In the genomic region with DNA sequence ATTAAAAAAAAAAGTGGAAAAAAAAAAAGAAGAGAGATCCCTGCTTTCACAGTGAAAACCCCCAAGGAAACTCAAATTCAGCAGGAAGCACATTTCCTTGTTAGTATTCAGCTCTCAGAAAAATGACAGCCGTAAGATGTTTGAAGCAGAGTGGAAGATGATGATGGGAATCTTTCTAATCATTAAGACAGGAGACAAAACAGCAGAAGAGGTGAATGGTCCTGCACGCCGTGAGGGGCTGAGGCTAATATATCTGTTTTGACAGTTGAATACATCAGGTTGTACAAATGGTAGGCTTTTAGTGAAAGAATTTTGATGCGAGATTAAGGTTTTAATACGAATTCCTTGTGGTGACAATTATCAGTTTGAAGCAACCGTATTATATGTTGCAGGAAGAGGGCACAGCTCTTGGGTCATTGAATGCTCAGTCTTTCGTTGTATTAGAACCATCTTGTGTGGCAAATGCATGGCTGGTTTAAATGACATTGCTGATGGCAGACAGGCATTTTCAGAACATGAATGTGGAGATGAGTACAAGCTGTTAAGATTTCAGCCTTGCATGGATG, we compare ENCODE assay signal across 29 mouse cellular contexts.
DNase-seq lines count a peak whose midpoint lies in the region; ATAC-seq lines count a peak whose summit lies in the region.
"Had no signal": no experiment of that assay in that cellular context is flagged by ENCODE, and none has a peak within 500 bp of the region (broad histone marks: within the 10 kb centered on the region; RNA-seq: fewer than 3 reads in every experiment).

No protein-coding gene starts in this region.

- H3K4me1 ChIP-seq in forebrain, embryonic 15.5 days: 0 out of 2 replicates have a peak, but pooled peaks cover 5% of the 10 kb centered on the region
- H3K4me1 ChIP-seq in forebrain, embryonic 10.5 days: peaks cover 7% of the 10 kb centered on the region
- peaks cover 29% of the 10 kb centered on the region for H3K4me1 ChIP-seq in neural tube, embryonic 13.5 days (replicated peaks)
- H3K4me1 ChIP-seq in midbrain, embryonic 13.5 days (replicated peaks): peaks cover 10% of the 10 kb centered on the region
- H3K4me1 ChIP-seq: embryonic facial prominence, embryonic 15.5 days; liver, embryonic 13.5 days; megakaryocyte, embryonic 14.5 days had no signal

- no peaks in the 10 kb centered on the region for H3K36me3 ChIP-seq in forebrain, embryonic 15.5 days
- H3K36me3 ChIP-seq in forebrain, embryonic 10.5 days (replicated peaks): no peaks in the 10 kb centered on the region
- no peaks in the 10 kb centered on the region for H3K36me3 ChIP-seq in neural tube, embryonic 13.5 days
- H3K36me3 ChIP-seq in midbrain, embryonic 13.5 days: no peaks in the 10 kb centered on the region
- H3K36me3 ChIP-seq: embryonic facial prominence, embryonic 15.5 days; G1E; liver, embryonic 13.5 days had no signal

- no peak overlapping the region for H3K9ac ChIP-seq in forebrain, embryonic 15.5 days (replicated peaks)
- no peak overlapping the region for H3K9ac ChIP-seq in neural tube, embryonic 13.5 days
- H3K9ac ChIP-seq in midbrain, embryonic 13.5 days (replicated peaks): no peak overlapping the region
- H3K9ac ChIP-seq: embryonic facial prominence, embryonic 15.5 days; liver, embryonic 13.5 days had no signal

- no peak for DNase-seq in forebrain, embryonic 10.5 days (ENCODE audit: extremely low spot score, low spot score)
- DNase-seq in neural tube, embryonic 10.5 days (ENCODE audit: extremely low spot score, low spot score): no peak
- DNase-seq in retina, postnatal 1 day: peak; percentile 51
- no peak for DNase-seq in urinary bladder, postnatal 36 days (ENCODE audit: low spot score in 2 of 2)
- no peak for DNase-seq in kidney, postnatal 4 days
- DNase-seq: adrenal gland, adult 2 months; B cell, adult 2 months; cerebellum, adult 18-20 months; cerebellum, postnatal 36 days; embryo, embryonic 11 days; gastrocnemius, postnatal 14 days; heart, adult 11 months; kidney, postnatal 36 days; liver, embryonic 13.5 days; lung, adult 2 months; right cerebral cortex, postnatal 14 days; thymus, adult 2 months; thymus, postnatal 4 days had no signal

- H3K4me3 ChIP-seq in forebrain, embryonic 15.5 days: no peak overlapping the region
- no peak overlapping the region for H3K4me3 ChIP-seq in forebrain, embryonic 10.5 days
- H3K4me3 ChIP-seq in neural tube, embryonic 13.5 days: no peak overlapping the region
- H3K4me3 ChIP-seq in midbrain, embryonic 13.5 days (replicated peaks): no peak overlapping the region
- H3K4me3 ChIP-seq: embryonic facial prominence, embryonic 15.5 days; liver, embryonic 13.5 days; megakaryocyte, embryonic 14.5 days had no signal

- no peaks in the 10 kb centered on the region for H3K9me3 ChIP-seq in forebrain, embryonic 15.5 days
- no peaks in the 10 kb centered on the region for H3K9me3 ChIP-seq in forebrain, embryonic 10.5 days
- no peaks in the 10 kb centered on the region for H3K9me3 ChIP-seq in neural tube, embryonic 13.5 days
- no peaks in the 10 kb centered on the region for H3K9me3 ChIP-seq in midbrain, embryonic 13.5 days
- H3K9me3 ChIP-seq: embryonic facial prominence, embryonic 15.5 days; G1E; liver, embryonic 13.5 days; megakaryocyte, embryonic 14.5 days had no signal

- no peak for ATAC-seq in forebrain, embryonic 15.5 days (replicated peaks)
- ATAC-seq in neural tube, embryonic 13.5 days (ENCODE audit: low read depth): no peak
- ATAC-seq in midbrain, embryonic 13.5 days: peak; percentile 65; the same call in 1 of the 2 replicates
- ATAC-seq: intestine, embryonic 16.5 days; Patski had no signal

- H3K27ac ChIP-seq in forebrain, embryonic 15.5 days (replicated peaks): 0 out of 2 replicates have a peak overlapping the region, but pooled peaks have one; percentile 1
- no peak overlapping the region for H3K27ac ChIP-seq in forebrain, embryonic 10.5 days
- peak overlapping the region; percentile 72 for H3K27ac ChIP-seq in neural tube, embryonic 13.5 days (replicated peaks)
- H3K27ac ChIP-seq in midbrain, embryonic 13.5 days: peak overlapping the region; percentile 68
- H3K27ac ChIP-seq: embryonic facial prominence, embryonic 15.5 days; liver, embryonic 13.5 days; stomach, postnatal 0 days had no signal

- H3K4me2 ChIP-seq in forebrain, embryonic 15.5 days (replicated peaks): no peak overlapping the region
- no peak overlapping the region for H3K4me2 ChIP-seq in neural tube, embryonic 13.5 days
- no peak overlapping the region; the same call in 1 of the 2 replicates for H3K4me2 ChIP-seq in midbrain, embryonic 13.5 days (replicated peaks)
- H3K4me2 ChIP-seq: embryonic facial prominence, embryonic 15.5 days; heart, embryonic 11.5 days; liver, embryonic 13.5 days had no signal

- WGBS in forebrain, embryonic 15.5 days: 53% methylated on average over 7 of the region's 7 CpGs
- WGBS in forebrain, embryonic 10.5 days: 78% methylated on average over 7 of the region's 7 CpGs
- 55% methylated on average over 7 of the region's 7 CpGs for WGBS in neural tube, embryonic 13.5 days
- 33% methylated on average over 7 of the region's 7 CpGs for WGBS in midbrain, embryonic 13.5 days

- no peaks in the 10 kb centered on the region for H3K27me3 ChIP-seq in forebrain, embryonic 15.5 days
- H3K27me3 ChIP-seq in forebrain, embryonic 10.5 days (ENCODE audit: poor library complexity, severe bottlenecking): no peaks in the 10 kb centered on the region
- H3K27me3 ChIP-seq in neural tube, embryonic 13.5 days: no peaks in the 10 kb centered on the region
- no peaks in the 10 kb centered on the region for H3K27me3 ChIP-seq in midbrain, embryonic 13.5 days
- H3K27me3 ChIP-seq: CH12.LX; embryonic facial prominence, embryonic 15.5 days; liver, embryonic 13.5 days; megakaryocyte, embryonic 14.5 days had no signal
